In genomic region chr7:83840076-83840475, GRCm38 (mm10) we compare ENCODE assay signal across 36 mouse cellular contexts. TPM values are rescaled to one million over a fixed set of nuclear protein-coding genes. Genes with fewer than 3 reads are reported as not detected.
"Had no signal": no experiment of that assay in that cellular context is flagged by ENCODE, and none has a peak within 500 bp of the region (broad histone marks: within the 10 kb centered on the region; RNA-seq: fewer than 3 reads in every experiment).

No protein-coding gene starts in this region.

- DNase-seq: heart, postnatal 10 days; heart, postnatal 14 days; heart, postnatal 36 days; heart, postnatal 4 days; kidney, adult 11 months; kidney, adult 18-20 months; kidney, adult 2 months; kidney, adult 8-10 months; kidney, adult 9 months; kidney, postnatal 10 days; kidney, postnatal 14 days; kidney, postnatal 25 days; kidney, postnatal 36 days; kidney, postnatal 4 days; layer of hippocampus, adult 9-11 months; layer of hippocampus, postnatal 36 days had no signal

- H3K4me2 ChIP-seq: heart, embryonic 11.5 days; heart, embryonic 12.5 days; heart, embryonic 13.5 days; heart, embryonic 15.5 days; hindbrain, embryonic 12.5 days; hindbrain, embryonic 13.5 days; hindbrain, embryonic 14.5 days; hindbrain, embryonic 15.5 days; intestine, embryonic 15.5 days; kidney, embryonic 15.5 days had no signal

- H3K27me3 ChIP-seq: heart, embryonic 12.5 days; heart, embryonic 13.5 days; heart, embryonic 15.5 days; hindbrain, embryonic 12.5 days; hindbrain, embryonic 13.5 days; hindbrain, embryonic 15.5 days; intestine, embryonic 15.5 days; kidney, embryonic 15.5 days had no signal

- H3K27ac ChIP-seq: heart, embryonic 13.5 days; heart, embryonic 15.5 days; hindbrain, embryonic 10.5 days; hindbrain, embryonic 12.5 days; hindbrain, embryonic 13.5 days; hindbrain, embryonic 14.5 days; hindbrain, embryonic 15.5 days; hindbrain, postnatal 0 days; intestine, embryonic 15.5 days; kidney, embryonic 15.5 days; kidney, postnatal 0 days; layer of hippocampus, adult 2 months had no signal

- H3K9ac ChIP-seq: heart, embryonic 12.5 days; heart, embryonic 13.5 days; heart, embryonic 15.5 days; hindbrain, embryonic 12.5 days; hindbrain, embryonic 13.5 days; hindbrain, embryonic 14.5 days; hindbrain, embryonic 15.5 days; intestine, embryonic 15.5 days; kidney, embryonic 15.5 days had no signal

- H3K4me1 ChIP-seq: hindbrain, embryonic 12.5 days; hindbrain, embryonic 13.5 days; hindbrain, embryonic 15.5 days had no signal

- ATAC-seq: hindbrain, embryonic 16.5 days; hindbrain, postnatal 0 days; inflammation-experienced regulatory T-cells, adult 6 months; intestine, embryonic 15.5 days; intestine, embryonic 16.5 days; intestine, postnatal 0 days had no signal

- H3K36me3 ChIP-seq: heart, embryonic 12.5 days; heart, embryonic 13.5 days; heart, embryonic 15.5 days; hindbrain, embryonic 10.5 days; hindbrain, embryonic 12.5 days; hindbrain, embryonic 13.5 days; hindbrain, embryonic 15.5 days; intestine, embryonic 15.5 days; kidney, embryonic 15.5 days had no signal

- H3K4me3 ChIP-seq: heart, embryonic 12.5 days; heart, embryonic 13.5 days; heart, embryonic 15.5 days; hindbrain, embryonic 10.5 days; hindbrain, embryonic 12.5 days; hindbrain, embryonic 13.5 days; hindbrain, embryonic 15.5 days; intestine, embryonic 15.5 days; kidney, embryonic 15.5 days; layer of hippocampus, adult 2 months had no signal

- H3K9me3 ChIP-seq: heart, embryonic 12.5 days; heart, embryonic 13.5 days; heart, embryonic 15.5 days; hindbrain, embryonic 10.5 days; hindbrain, embryonic 12.5 days; hindbrain, embryonic 13.5 days; hindbrain, embryonic 15.5 days; intestine, embryonic 15.5 days; kidney, embryonic 15.5 days had no signal

RNA-seq across cellular contexts. Expression of gene Cfap161, which starts 45.4 kb away (rescaled TPM):
- polyA plus RNA-seq: inflammation-experienced regulatory T-cells, adult 6 months; intestine, postnatal 0 days; kidney, adult 2 months; kidney, embryonic 14.5 days; large intestine, adult 2 months had no signal
